Mouse (Mus musculus): ENCODE data around the gene Iqck.

- TF ChIP-seq POLR2A (IDR thresholded peaks at IDR 0.05; ENCODE audit: insufficient read length, low read depth) (no peak), MYOD1 (IDR thresholded peaks at IDR 0.05; ENCODE audit: control insufficient read depth in 1 of 3, insufficient read length in 2 of 3, low read depth in 2 of 3) (no peak), TCF12 (IDR thresholded peaks at IDR 0.05; ENCODE audit: insufficient read depth, poor library complexity, severe bottlenecking) (no peak), POLR2AphosphoS2 (IDR thresholded peaks at IDR 0.05; ENCODE audit: insufficient read length, low read depth) (no peak), SRF (IDR thresholded peaks at IDR 0.05; ENCODE audit: control insufficient read depth, insufficient read length, low read depth) (no peak), MYOG (IDR thresholded peaks at IDR 0.05; ENCODE audit: control insufficient read depth in 1 of 3, insufficient read depth in 1 of 3, insufficient read length in 2 of 3, low read depth in 2 of 3) (no peak), E2F4 (IDR thresholded peaks at IDR 0.05; ENCODE audit: insufficient read depth) (no peak)
Observed at GRCm38 (mm10) chr7:118848796-118849195, 6.8 kb upstream of the Iqck start.

Data from myocyte (in vitro differentiated cells).